Mouse (Mus musculus) neural tube, embryonic 13.5 days (tissue): ENCODE results near the gene Rcbtb1. TPM values are rescaled to one million over a fixed set of nuclear protein-coding genes. Genes with fewer than 3 reads are reported as not detected.

Experiments
- polyA plus RNA-seq: library from polyadenylated mRNA; unstranded; fragments of >200 nt; fragmentation: Nextera tagmentation; extraction: Ambion mirVana; gene quantifications from 2 replicates; pipeline ENCODE4 v1.2.1, GENCODE M21; 2015

Rcbtb1 gene
- polyA plus RNA-seq, 1 experiment from 2014 or later, result 58.6 TPM

Other genes starting within 250 kb of the Rcbtb1 start
- not detected in 2 replicates for gene 1700129C05Rik, start 58.3 kb upstream of the Rcbtb1 start, polyA plus RNA-seq
- not detected in 2 replicates for gene Gm5142, start 22.5 kb upstream of the Rcbtb1 start, polyA plus RNA-seq
- gene Gm6904, start 59.0 kb downstream of the Rcbtb1 start, polyA plus RNA-seq, result not detected in 2 replicates
- gene Phf11a, start 96.3 kb downstream of the Rcbtb1 start, polyA plus RNA-seq, result not detected in 2 replicates
- gene Phf11b, start 140.1 kb downstream of the Rcbtb1 start, polyA plus RNA-seq, result 0.54 TPM in 1 of 2 replicates, not detected in the other
- 0.47 and 0.48 TPM in 2 replicates for gene Phf11d, start 164.3 kb downstream of the Rcbtb1 start, polyA plus RNA-seq
- 0.38 and 0.40 TPM in 2 replicates for gene Phf11c, start 194.2 kb downstream of the Rcbtb1 start, polyA plus RNA-seq
- gene Setdb2, start 239.7 kb downstream of the Rcbtb1 start, polyA plus RNA-seq, result 6.1 and 9.7 TPM in 2 replicates
- 22.8 and 23.4 TPM in 2 replicates for gene Cab39l, start 239.8 kb downstream of the Rcbtb1 start, polyA plus RNA-seq